Mouse (Mus musculus): ENCODE data around the gene Gm26661. TPM values are rescaled to one million over a fixed set of nuclear protein-coding genes. Genes with fewer than 3 reads are reported as not detected.
A peak's percentile ranks its signal among the peaks of the same experiment; 100 is the strongest.

The Gm26661 gene
- total RNA-seq, 2 experiments from 2014 or later = not detected

DNA sequence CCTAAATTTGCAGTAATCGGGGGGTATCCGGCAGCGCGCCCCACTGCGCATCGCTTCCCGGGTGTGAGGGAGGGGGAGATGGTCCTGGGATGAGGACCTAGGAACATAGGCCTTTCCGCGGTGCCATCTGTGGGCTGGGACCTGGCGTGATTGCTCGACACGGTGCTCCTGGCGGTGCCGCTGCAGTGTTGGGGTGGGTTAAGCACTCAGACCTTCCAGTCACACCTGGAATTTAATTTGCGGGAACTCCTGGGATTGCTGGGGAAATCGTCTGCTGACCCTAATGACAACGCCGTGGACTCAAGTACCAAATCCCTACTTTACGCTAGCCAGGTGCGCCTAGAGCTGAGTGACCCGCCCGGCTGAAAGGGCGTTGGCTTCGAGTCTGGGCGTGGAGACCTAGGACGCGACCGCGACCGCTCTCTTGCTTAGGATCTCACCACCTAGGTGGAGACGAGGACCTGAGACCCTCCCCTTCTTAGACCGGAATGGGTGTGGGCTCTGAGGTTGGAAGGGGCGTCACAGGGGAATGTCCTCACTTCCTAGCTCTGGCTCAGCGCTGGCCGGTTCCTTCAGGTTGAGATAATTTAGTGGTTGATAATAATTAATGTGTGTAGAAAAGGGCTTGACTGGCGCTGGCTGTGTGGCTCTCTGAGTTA is 27.2 kb downstream of the Gm26661 start:
- intact Hi-C loops (cut with DNase I) = loop anchor here (5.0 to 10.0 kb wide), 3 partner anchors 124 to 346 kb away; no protein-coding TSS in a partner anchor
- DNase-seq = no peak

DNA sequence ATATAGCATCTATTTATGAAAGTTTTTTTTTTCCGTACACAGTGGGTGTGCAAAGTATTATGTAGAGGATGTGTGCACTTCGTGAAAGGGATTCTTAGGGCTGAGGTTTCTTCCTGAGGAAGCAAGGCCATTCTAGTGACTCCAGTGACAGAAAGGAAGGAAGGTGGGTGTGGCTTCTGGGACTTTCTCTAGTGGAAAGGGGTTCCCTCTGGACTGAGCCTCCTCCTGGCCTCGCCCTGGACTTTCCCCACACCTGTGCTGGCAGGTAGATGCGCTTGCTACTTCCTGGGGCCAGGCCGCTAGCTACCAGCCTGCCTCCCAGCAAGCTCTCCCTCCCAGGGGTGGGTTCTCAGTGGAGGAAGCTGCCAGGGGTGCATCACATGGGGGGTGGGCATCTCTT is 28.1 kb downstream of the Gm26661 start:
- no peak for DNase-seq
- intact Hi-C loops (cut with DNase I) = loop anchor here (5.0 to 10.0 kb wide), 3 partner anchors 123 to 345 kb away; no protein-coding TSS in a partner anchor

DNA sequence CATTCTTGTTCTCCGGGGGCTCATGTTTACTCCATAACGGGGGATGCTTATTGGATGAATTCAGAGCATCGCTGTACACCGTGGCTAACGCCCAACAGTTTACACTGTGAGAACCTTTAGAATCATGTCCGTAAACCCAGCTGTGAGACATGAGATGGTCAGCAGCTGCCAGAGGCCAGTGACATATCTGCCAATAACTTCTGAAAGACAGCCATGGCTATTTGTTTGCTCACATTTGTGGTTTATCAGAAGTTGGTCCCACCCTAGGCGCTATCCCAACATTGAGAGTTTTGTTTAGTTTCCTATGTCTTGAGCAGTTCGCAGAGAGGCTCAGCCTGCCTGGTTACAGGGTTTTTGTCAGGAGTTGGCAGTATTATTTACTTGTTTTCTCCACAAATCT is 30.0 kb downstream of the Gm26661 start:
- intact Hi-C loops (cut with DNase I) = no loop called here

DNA sequence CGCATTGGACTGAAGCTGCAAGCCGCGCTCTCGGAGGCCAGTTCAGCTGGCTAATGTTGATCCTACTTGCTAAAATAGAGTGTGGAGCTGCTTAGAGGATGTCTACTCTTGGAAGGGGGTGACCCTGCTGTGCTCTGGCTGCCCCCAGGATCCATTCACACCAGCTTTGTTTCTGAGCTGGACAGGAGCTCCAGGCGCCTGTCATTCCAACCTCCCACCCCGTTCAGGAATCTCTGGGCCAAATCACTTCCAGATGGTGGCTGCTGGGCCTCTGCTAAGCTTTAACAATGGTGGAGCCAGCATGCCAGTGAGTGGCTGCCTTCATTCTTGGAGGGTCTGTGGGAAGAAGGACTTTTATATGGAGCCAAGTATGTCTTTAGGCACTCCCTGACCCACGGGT is 31.3 kb downstream of the Gm26661 start:
- intact Hi-C loops (cut with DNase I) = no loop called here
- DNase-seq = peak; percentile 39 to 54

More for the DNA sequence above, 30.0 kb downstream of the Gm26661 start:
- DNase-seq = no peak

DNA sequence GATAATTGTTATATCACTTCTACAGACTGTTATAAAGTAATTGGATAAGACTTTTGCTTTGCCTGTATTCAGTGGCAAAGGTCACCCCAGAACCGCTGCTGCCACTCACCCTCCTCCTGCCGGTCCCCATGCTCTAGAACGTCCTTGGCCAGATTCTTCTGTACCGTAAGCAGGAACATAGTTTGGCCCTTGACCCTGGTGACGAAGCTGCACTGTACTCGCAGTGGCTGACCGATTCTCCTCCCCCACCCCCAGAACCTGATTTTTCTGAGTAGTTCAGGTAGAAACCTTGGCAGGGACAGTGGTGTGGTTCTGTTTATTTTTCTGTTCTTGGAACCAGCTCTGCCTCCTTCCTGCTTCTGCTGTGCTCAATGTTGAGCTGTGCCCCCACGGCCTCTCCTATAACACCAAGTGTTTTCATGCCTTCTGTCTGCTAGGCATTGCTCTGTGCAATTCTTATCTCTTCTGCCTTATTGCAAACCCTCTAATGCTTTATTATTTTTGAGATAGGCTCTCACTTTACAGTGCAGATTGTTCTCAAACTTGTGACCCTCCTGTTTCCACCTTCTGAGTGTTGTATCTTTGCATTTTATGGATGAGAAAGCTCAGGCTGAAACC is 33.4 kb downstream of the Gm26661 start:
- no peak for DNase-seq
- intact Hi-C loops (cut with DNase I) = no loop called here

DNA sequence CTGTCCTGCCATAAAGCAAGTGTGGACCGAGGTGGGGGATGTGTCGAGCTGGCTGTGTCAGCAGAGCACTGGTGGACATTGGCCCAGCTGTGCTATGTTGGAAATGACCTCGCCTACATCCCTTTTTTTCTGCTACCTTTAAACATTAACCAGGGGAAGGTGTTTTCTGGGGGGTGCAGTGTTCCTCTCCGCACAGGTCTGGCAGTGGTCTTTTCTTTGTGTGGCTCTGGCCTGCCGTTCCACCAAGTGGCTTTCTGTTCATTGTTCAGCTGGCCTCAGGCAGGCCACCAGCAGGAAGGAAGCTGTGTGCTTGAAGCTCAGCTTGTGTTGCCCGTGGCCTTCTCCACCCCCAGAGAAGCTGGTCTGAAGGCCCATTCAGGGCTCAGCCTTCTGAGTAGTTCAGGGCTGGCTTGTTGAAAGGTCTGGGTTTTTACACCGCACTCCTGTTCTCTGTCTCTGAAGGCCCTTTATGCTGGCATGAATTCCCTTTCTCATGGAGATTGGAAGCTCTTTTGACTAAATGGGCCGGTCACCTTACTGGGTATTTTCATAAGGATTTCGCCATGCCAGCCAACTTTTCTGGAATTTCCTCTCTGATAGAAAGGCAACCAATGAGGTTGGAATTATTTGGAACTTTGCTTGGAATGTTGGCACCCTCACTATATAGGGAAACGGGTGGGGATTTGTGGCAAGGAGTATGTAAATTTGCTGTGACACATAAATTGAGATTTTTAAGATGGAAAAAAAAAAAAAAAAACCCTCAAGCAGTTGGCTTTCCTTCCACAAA is 35.0 kb downstream of the Gm26661 start:
- DNase-seq = no peak

DNA sequence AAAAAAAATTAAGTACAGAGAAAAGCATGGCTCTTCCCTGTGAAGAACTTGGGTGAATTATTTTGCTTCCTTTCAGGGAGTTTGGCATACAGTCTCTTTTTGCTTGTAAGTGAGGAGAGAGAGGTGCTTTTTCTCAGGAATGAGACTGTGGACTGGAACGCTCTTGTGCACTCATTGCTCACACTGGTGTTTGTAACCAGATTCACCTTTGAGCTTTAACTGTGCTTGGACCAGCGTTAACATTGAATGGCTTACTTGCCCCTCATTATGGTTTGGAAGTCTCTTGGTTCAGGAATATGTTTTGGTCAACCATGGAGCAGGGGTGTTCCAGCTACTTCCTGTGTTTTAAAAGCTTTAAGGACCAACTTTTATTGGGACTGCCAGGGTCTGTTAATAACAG is 37.8 kb downstream of the Gm26661 start:
- intact Hi-C loops (cut with DNase I) = no loop called here
- no peak for DNase-seq

More for the DNA sequence above, 35.0 kb downstream of the Gm26661 start:
- intact Hi-C loops (cut with DNase I) = no loop called here

DNA sequence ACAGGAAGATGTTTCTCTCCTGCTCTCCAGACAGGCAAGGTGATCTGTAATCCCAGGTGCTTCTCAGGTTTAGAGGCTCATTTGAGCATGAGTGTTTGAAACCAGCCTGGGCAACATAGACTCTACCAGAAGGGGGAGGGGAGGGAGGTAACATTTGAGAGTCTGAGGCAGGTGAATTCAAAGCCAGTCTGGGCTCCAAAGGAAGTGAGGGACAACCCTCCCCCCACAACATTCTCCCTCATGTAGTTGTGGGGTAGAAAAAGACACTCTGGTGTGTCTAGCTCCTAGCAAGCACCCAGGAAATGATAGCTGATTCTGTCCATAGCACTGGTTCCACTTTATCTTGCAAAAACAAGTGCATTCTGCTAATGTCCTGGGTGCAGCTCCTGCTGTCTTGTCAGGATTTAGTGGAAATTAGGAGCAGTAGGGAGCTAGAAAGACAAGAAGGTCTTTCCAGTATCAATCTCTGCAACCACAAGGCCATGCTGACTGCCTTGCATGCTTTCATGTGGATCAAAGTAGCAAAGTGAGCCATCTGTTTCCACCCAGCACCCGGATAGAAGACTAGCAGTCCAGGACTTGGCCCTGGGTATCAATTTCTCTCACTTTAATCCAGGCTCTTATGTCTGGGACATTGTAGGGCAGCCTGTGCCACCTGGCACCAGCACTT is 40.5 kb downstream of the Gm26661 start:
- intact Hi-C loops (cut with DNase I) = no loop called here
- no peak for DNase-seq

DNA sequence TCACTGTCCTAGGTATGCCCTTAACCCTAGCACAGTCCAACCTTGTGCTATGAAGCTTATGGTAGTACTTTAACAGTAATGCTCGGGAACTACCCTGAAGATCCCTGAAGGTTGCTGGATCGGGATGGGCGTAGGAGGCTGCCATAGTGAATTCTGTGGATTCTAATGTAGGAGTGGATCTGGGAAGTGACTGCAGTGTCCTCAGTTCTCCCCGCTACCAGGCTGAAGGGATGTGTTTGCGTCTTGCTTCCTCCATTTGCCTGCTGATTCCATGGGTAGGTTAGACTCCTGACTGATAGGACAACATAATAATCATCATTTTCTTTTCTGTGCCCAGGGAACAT is 41.0 kb downstream of the Gm26661 start:
- DNase-seq = no peak
- intact Hi-C loops (cut with DNase I) = no loop called here

DNA sequence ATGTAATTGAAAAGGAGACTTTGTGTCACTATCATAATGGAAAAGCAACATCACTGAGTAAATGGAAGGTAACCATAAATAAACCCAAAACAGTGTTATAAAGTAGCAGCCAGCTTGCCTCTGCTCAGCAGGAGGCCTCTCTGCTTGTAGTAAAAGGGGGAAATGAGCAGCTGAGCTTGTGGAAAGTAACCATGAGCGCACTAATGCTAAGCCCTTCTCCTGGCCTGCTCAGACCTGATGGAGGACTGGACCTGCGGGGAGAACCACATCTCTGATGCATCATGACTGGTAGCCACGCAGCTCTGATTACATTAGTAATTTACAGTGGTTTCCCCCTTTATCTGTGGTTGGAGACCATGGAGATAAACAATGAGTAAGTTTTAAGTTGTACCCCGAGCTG is 42.1 kb downstream of the Gm26661 start:
- intact Hi-C loops (cut with DNase I) = no loop called here

DNA sequence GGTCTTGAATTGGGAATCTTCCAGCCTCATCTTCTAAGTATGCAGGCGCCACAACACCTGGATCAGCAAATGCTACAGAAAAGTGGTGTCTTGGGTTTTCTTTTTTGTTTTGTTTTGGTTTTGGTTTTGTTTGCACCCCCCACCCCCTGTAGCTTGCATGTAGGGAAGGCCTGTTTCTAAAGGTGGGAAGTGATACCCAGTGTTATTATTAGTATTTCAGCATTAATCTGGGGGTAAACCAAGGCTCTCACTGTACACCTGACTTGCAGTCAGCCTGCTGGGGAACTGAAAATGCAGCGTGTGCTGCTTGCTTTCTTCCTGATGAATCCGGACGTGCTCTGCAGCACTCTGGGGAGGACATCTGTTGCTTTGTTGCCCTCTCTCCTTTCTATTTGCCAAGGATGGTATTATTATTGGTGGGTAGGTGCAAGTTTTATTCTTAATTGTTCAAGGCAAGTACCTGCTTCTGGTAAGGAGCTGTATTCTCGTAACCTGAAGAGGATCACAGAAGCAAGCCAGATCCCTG is 47.2 kb downstream of the Gm26661 start:
- DNase-seq = no peak
- intact Hi-C loops (cut with DNase I) = no loop called here

More for the DNA sequence above, 42.1 kb downstream of the Gm26661 start:
- DNase-seq = no peak

DNA sequence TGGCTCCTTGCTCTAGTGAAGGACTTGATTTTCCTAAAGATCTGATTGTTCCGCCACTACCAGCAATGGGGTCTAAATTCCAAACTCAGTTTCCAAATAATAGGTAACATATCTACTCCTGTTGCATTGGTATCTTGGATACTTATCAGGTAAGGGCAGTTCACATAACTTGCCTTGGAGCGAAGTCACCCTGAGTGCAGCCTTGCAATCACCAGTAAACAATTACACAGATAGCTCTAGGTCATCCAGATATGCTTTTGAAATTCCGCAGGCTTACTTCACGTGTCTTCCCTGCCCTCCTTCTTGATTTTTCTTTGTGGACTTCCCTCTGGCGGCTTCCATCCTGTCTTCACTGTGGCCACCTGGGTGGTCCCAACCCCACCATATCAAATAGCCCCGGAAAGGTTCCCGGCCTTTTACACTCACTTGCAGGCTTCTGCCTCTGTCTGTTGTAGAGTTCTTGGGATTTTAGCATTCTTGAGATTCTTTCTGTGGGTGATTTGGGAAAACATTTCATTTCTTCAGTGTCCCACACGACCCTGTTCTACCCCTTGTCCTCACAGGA is 48.6 kb downstream of the Gm26661 start:
- no peak for DNase-seq
- intact Hi-C loops (cut with DNase I) = no loop called here

Other genes with a start within 250 kb of the Gm26661 start
- under 1 TPM; 0.30 to 0.61 TPM for gene Gm3558, start 223.0 kb upstream of the Gm26661 start, total RNA-seq (2021)
- gene Gm10338, start 196.0 kb upstream of the Gm26661 start, total RNA-seq (2021) = not detected
- not detected for gene Gm10128, start 147.6 kb upstream of the Gm26661 start, total RNA-seq (2021)
- 1 to 10 TPM; 6.7 to 7.2 TPM for gene Flnb, start 26.4 kb downstream of the Gm26661 start, total RNA-seq (2021)
- not detected for gene Gm45521, start 165.7 kb downstream of the Gm26661 start, total RNA-seq (2021)
- gene Dnase1l3, start 203.0 kb downstream of the Gm26661 start, total RNA-seq (2021) = not detected
- 1 to 10 TPM; 5.3 to 6.0 TPM for gene Abhd6, start 211.3 kb downstream of the Gm26661 start, total RNA-seq (2021)

Data from gastrocnemius, postnatal 36 days (tissue).